Mouse (Mus musculus): ENCODE measurements around the gene Defa28.
"Not testable (repeated sequence)": the region's sequence is repeated elsewhere in the genome, so short reads cannot be mapped to it uniquely, and the experiment has no call there.

The Defa28 gene

DNA sequence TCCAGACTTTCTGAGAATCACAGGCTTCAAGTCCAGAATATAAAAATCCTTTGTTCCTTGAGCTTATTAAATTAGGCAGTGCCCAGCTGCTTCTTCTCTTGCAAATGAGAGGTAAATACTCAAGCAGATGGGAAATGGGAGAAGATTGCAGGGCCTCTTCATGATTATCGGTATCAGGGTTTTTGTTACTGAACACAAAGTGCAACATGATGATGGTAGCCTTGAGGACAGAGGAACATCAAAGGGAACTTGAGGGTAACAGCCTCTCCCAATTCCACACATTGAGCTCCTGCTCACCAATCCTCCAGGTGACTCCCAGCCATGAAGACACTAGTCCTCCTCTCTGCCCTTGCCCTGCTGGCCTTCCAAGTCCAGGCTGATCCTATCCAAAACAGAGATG is at the start of gene Defa28:
TSS of gene Defa28 (plus strand) at position 301 of the 400 bp plus-strand sequence.
- DNase-seq (ENCODE audit: low read depth): not testable (repeated sequence)

DNA sequence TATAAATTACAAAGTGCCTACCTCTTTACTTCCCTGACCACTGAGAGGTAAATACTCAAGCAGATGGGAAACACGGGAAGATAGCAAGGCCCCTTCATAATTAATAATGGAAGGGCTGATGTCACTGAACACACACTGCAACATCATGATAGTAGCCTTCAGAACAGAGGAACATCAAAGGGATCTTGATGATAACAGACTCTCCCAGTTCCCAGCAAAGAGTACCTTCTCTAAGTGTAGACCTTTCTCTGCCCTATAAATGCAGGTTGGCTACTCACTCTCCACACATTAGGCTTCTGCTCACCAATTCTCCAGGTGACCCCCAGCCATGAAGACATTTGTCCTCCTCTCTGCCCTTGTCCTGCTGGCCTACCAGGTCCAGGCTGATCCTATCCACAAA is 17.7 kb upstream of the Defa28 start, which contains the start of gene Defa37:
TSS of gene Defa37 (plus strand) at position 301 of the 400 bp plus-strand sequence.
- DNase-seq (ENCODE audit: low read depth): not testable (repeated sequence)

DNA sequence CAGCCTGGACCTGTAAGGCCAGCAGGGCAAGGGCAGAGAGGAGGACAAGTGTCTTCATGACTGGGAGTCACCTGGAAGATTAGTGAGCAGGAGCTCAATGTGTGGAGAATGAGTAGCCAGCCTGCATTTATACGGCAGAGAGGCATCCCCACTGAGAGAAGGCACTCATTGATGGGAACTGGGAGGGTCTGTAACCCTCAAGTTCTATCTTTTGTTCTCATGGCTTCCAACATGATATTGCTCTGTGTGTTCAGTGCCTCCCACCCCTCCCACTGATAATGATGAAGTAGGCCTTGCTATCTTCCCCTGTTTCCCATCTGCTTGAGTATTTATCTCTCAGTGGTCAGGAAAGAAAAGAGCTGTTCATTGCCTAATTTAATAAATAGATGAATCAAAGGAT is 11.6 kb downstream of the Defa28 start, which contains the start of gene Gm7861:
TSS of gene Gm7861 (minus strand) at position 101 of the 400 bp plus-strand sequence.
- not testable (repeated sequence) for DNase-seq (ENCODE audit: low read depth)

DNA sequence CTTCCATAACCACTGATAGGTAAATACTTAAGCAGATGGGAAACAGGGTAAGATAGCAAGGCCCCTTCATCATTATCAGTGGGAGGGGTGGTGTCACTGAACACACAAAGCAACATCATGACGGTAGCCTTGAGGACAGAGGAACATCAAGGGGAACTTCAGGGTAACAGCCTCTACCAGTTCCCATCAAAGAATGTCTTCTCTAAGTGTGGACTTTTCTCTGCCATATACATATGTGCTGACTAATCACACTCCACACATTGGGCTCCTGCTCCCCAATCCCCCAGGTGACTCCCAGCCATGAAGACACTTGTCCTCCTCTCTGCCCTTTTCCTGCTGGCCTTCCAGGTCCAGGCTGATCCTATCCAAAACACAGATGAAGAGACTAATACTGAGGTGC is 35.1 kb downstream of the Defa28 start, which contains the start of gene Defa26:
TSS of gene Defa26 (plus strand) at position 301 of the 400 bp plus-strand sequence.
- not testable (repeated sequence) for DNase-seq (ENCODE audit: low read depth)
